ENCODE assay signal across 8 mouse cellular contexts in genomic region chrX:85777141-85777540, GRCm38 (mm10). TPM values are rescaled to one million over a fixed set of nuclear protein-coding genes. Genes with fewer than 3 reads are reported as not detected.
A peak's percentile ranks its signal among the peaks of the same experiment; 100 is the strongest.
DNase-seq lines count a peak whose midpoint lies in the region; ATAC-seq and TF ChIP-seq lines count a peak whose summit lies in the region.

No protein-coding gene starts in this region.

- intact Hi-C loops in left cerebral cortex, postnatal 4 days (cut with DNase I), result no loop called here
- intact Hi-C loops in left cerebral cortex, postnatal 25 days (cut with DNase I), result loop anchor here (5.0 kb wide), 1 partner anchor 100 kb away; no protein-coding TSS in a partner anchor

- TF ChIP-seq EP300 in liver, embryonic 14.5 days (IDR thresholded peaks at IDR 0.05; ENCODE audit: low read depth), result no peak

- peak overlapping the region; percentile 88 for H3K27ac ChIP-seq in forebrain, embryonic 10.5 days
- H3K27ac ChIP-seq in liver, embryonic 14.5 days, result peak overlapping the region; percentile 70
- H3K27ac ChIP-seq in neural tube, embryonic 14.5 days (ENCODE audit: low read depth, low read length), result peak overlapping the region; percentile 83

- H3K9ac ChIP-seq in liver, embryonic 14.5 days (replicated peaks), result peak overlapping the region; percentile 74
- peak overlapping the region; percentile 60 for H3K9ac ChIP-seq in neural tube, embryonic 14.5 days (replicated peaks; ENCODE audit: low read depth, low read length)

- peaks cover 14% of the 10 kb centered on the region for H3K27me3 ChIP-seq in forebrain, embryonic 10.5 days (ENCODE audit: poor library complexity, severe bottlenecking)
- H3K27me3 ChIP-seq in liver, embryonic 14.5 days (ENCODE audit: control insufficient read depth, insufficient read depth, low read length), result no peaks in the 10 kb centered on the region
- H3K27me3 ChIP-seq in neural tube, embryonic 14.5 days (ENCODE audit: control insufficient read depth, insufficient read depth, low read length), result no peaks in the 10 kb centered on the region

- H3K36me3 ChIP-seq in forebrain, embryonic 10.5 days (replicated peaks), result no peaks in the 10 kb centered on the region
- no peaks in the 10 kb centered on the region for H3K36me3 ChIP-seq in liver, embryonic 14.5 days (replicated peaks; ENCODE audit: control insufficient read depth, insufficient read depth, low read depth)
- no peaks in the 10 kb centered on the region for H3K36me3 ChIP-seq in neural tube, embryonic 14.5 days (ENCODE audit: control insufficient read depth, insufficient read depth, low read length)

- DNase-seq in left cerebral cortex, postnatal 4 days, result peak; percentile 34
- no peak for DNase-seq in left cerebral cortex, postnatal 25 days (ENCODE audit: low spot score in 2 of 2)
- DNase-seq in ZHBTc4 (ENCODE audit: low read depth, low spot score), result peak; percentile 80
- peak; percentile 25 for DNase-seq in forebrain, embryonic 10.5 days (ENCODE audit: extremely low spot score, low spot score)
- DNase-seq in liver, embryonic 14.5 days (ENCODE audit: low read depth in 3 of 3, low spot score in 3 of 3), result peak; percentile 17 to 40 (median 26)
- no peak for DNase-seq in spleen, adult 12 weeks (ENCODE audit: low spot score)

- peak overlapping the region; percentile 57 for H3K4me3 ChIP-seq in forebrain, embryonic 10.5 days
- peak overlapping the region; percentile 61 to 77 for H3K4me3 ChIP-seq in liver, embryonic 14.5 days (ENCODE audit: insufficient read depth in 1 of 2, low read depth in 2 of 2, low read length in 2 of 2)
- peak overlapping the region; percentile 46 for H3K4me3 ChIP-seq in neural tube, embryonic 14.5 days (ENCODE audit: low read depth, low read length)

- peak overlapping the region; percentile 78 for H3K4me2 ChIP-seq in liver, embryonic 14.5 days (ENCODE audit: low read depth)
- H3K4me2 ChIP-seq in neural tube, embryonic 14.5 days (ENCODE audit: low read depth, low read length), result peak overlapping the region; percentile 48

- WGBS in forebrain, embryonic 10.5 days, result 18% methylated on average over 17 of the region's 17 CpGs
- WGBS in liver, embryonic 14.5 days (ENCODE audit: insufficient replicate concordance), result 13% methylated on average over 17 of the region's 17 CpGs
- 20% methylated on average over 17 of the region's 17 CpGs for WGBS in neural tube, embryonic 14.5 days

- H3K4me1 ChIP-seq in forebrain, embryonic 10.5 days, result no peaks in the 10 kb centered on the region
- no peaks in the 10 kb centered on the region for H3K4me1 ChIP-seq in liver, embryonic 14.5 days (replicated peaks; ENCODE audit: control insufficient read depth in 2 of 2, insufficient read depth in 2 of 2, low read length in 1 of 2)
- H3K4me1 ChIP-seq in neural tube, embryonic 14.5 days (ENCODE audit: control insufficient read depth, insufficient read depth, low read length), result no peaks in the 10 kb centered on the region

- H3K9me3 ChIP-seq in forebrain, embryonic 10.5 days, result no peaks in the 10 kb centered on the region
- no peaks in the 10 kb centered on the region for H3K9me3 ChIP-seq in liver, embryonic 14.5 days (ENCODE audit: control insufficient read depth, low read length)
- no peaks in the 10 kb centered on the region for H3K9me3 ChIP-seq in neural tube, embryonic 14.5 days (ENCODE audit: control insufficient read depth, low read length)

- no peak for TF ChIP-seq CTCF in liver, embryonic 14.5 days (IDR thresholded peaks at IDR 0.05; ENCODE audit: low read depth)

- ATAC-seq in inflammation-experienced regulatory T-cells, adult 6 months, result peak; percentile 36
- peak; percentile 48 for ATAC-seq in liver, embryonic 14.5 days (ENCODE audit: insufficient read depth)
- peak; percentile 62 for ATAC-seq in neural tube, embryonic 14.5 days (ENCODE audit: low read depth)

RNA-seq across cellular contexts. Expression of gene Gk, which starts 0.5 kb away (rescaled TPM):
- total RNA-seq in left cerebral cortex, postnatal 4 days (2021), result 10 to 100 TPM; 18.0 to 20.2 TPM
- total RNA-seq in left cerebral cortex, postnatal 25 days (2021), result 10 to 100 TPM; 23.3 to 24.4 TPM
- 7.2 and 7.3 TPM in 2 replicates for polyA plus RNA-seq in forebrain, embryonic 10.5 days (2016; fragmentation: Nextera tagmentation; extraction: Ambion mirVana)
- polyA plus RNA-seq in inflammation-experienced regulatory T-cells, adult 6 months (2017; shearing (Covaris generic)), result 1 to 10 TPM; 2.5 to 3.3 (median 3.2) TPM
- 2.1 and 2.4 TPM in 2 replicates for polyA plus RNA-seq in liver, embryonic 14.5 days (2012; rRNA removed)
- polyA plus RNA-seq in liver, embryonic 14.5 days (2014; fragmentation: Nextera tagmentation; extraction: Ambion mirVana), result 5.8 and 6.6 TPM in 2 replicates
- 10.1 and 14.1 TPM in 2 replicates for polyA plus RNA-seq in neural tube, embryonic 14.5 days (2014; fragmentation: Nextera tagmentation; extraction: Ambion mirVana)

Comparison
In these comparisons a context has a peak if more than half of its experiments do, and no peak if none do; other contexts are left out.
1. DNase-seq: peak in left cerebral cortex, postnatal 4 days (single experiment), ZHBTc4 (single experiment), forebrain, embryonic 10.5 days (single experiment) and liver, embryonic 14.5 days (3 of 3); none in left cerebral cortex, postnatal 25 days (0 of 2) and spleen, adult 12 weeks (single experiment).
2. Peak in every context shown above with its lines, with median percentiles within 50 percentile points of each other: H3K27ac ChIP-seq, H3K4me3 ChIP-seq and ATAC-seq.